Mouse (Mus musculus): ENCODE measurements around the gene Coq6. TPM values are rescaled to one million over a fixed set of nuclear protein-coding genes. Genes with fewer than 3 reads are reported as not detected.

Coq6 gene
- polyA plus RNA-seq, 1 experiment: 31.8 TPM

GRCm38 (mm10) chr12:84404541-84404940 is 43.1 kb downstream of the Coq6 start:
- no peak for DNase-seq
- no peak for TF ChIP-seq CTCF (IDR thresholded peaks at IDR 0.05; ENCODE audit: insufficient read depth, low read length)
- TF ChIP-seq POLR2A (IDR thresholded peaks at IDR 0.05; ENCODE audit: borderline replicate concordance, extremely low read depth, low read depth, low read length): no peak
- no peak overlapping the region for H3K4me3 ChIP-seq (replicated peaks; ENCODE audit: extremely low read depth, low read depth, low read length)
- H3K4me1 ChIP-seq (ENCODE audit: control insufficient read depth, insufficient read depth, low read length): peaks cover 5% of the 10 kb centered on the region
- WGBS: 91% methylated on average over 6 of the region's 6 CpGs

GRCm38 (mm10) chr12:84407259-84407658 is 45.8 kb downstream of the Coq6 start:
- 63% methylated on average over 4 of the region's 4 CpGs for WGBS
- Histone ChIP-seq H3K4me3 (replicated peaks; ENCODE audit: extremely low read depth, low read depth, low read length) (no peak overlapping the region), H3K4me1 (ENCODE audit: control insufficient read depth, insufficient read depth, low read length) (peaks cover 5% of the 10 kb centered on the region)
- no peak for DNase-seq
- TF ChIP-seq CTCF (IDR thresholded peaks at IDR 0.05; ENCODE audit: insufficient read depth, low read length): no peak
- TF ChIP-seq POLR2A (IDR thresholded peaks at IDR 0.05; ENCODE audit: borderline replicate concordance, extremely low read depth, low read depth, low read length): no peak

- TF ChIP-seq POLR2A (IDR thresholded peaks at IDR 0.05; ENCODE audit: borderline replicate concordance, extremely low read depth, low read depth, low read length) (no peak), CTCF (IDR thresholded peaks at IDR 0.05; ENCODE audit: insufficient read depth, low read length) (no peak)
- 1% methylated on average over 48 of the region's 52 CpGs for WGBS
These were observed 46.7 kb downstream of the Coq6 start for GRCm38 (mm10) chr12:84407874-84408818.

GRCm38 (mm10) chr12:84408819-84409507 is 47.5 kb downstream of the Coq6 start, which contains the start of the genes Entpd5 and Bbof1:
Gene Entpd5 (minus strand): TSS chr12:84409029.
Gene Bbof1 (plus strand): TSS chr12:84409071.
- TF ChIP-seq POLR2A (IDR thresholded peaks at IDR 0.05; ENCODE audit: borderline replicate concordance, extremely low read depth, low read depth, low read length) (peak; percentile 50; the same call in 1 of the 2 replicates), CTCF (IDR thresholded peaks at IDR 0.05; ENCODE audit: insufficient read depth, low read length) (no peak)
- peak; percentile 92 for DNase-seq
- Histone ChIP-seq H3K4me3 (replicated peaks; ENCODE audit: extremely low read depth, low read depth, low read length) (peak within 1 kb of the TSS; percentile 74), H3K4me1 (ENCODE audit: control insufficient read depth, insufficient read depth, low read length) (peaks cover 5% of the 10 kb centered on the region)
- WGBS: 2% methylated on average over 63 of the region's 63 CpGs

More at GRCm38 (mm10) chr12:84407874-84408818, 46.7 kb downstream of the Coq6 start:
- peak; percentile 33 for DNase-seq
- Histone ChIP-seq H3K4me3 (replicated peaks; ENCODE audit: extremely low read depth, low read depth, low read length) (peak overlapping the region; percentile 74), H3K4me1 (ENCODE audit: control insufficient read depth, insufficient read depth, low read length) (peaks cover 5% of the 10 kb centered on the region)

- TF ChIP-seq POLR2A (IDR thresholded peaks at IDR 0.05; ENCODE audit: borderline replicate concordance, extremely low read depth, low read depth, low read length): peak; percentile 86; the same call in 1 of the 2 replicates
- no peak for TF ChIP-seq CTCF (IDR thresholded peaks at IDR 0.05; ENCODE audit: insufficient read depth, low read length)
- Histone ChIP-seq H3K4me3 (replicated peaks; ENCODE audit: extremely low read depth, low read depth, low read length) (peak within 1 kb of the TSS; percentile 66), H3K4me1 (ENCODE audit: control insufficient read depth, insufficient read depth, low read length) (no peaks in the 10 kb centered on the region)
- 3% methylated on average over 50 of the region's 50 CpGs for WGBS
- peak; percentile 84 for DNase-seq
These were observed 55.6 kb downstream of the Coq6 start, which contains the start of gene Rnf113a2 for GRCm38 (mm10) chr12:84416834-84417604. Gene Rnf113a2 (plus strand): TSS chr12:84417196.

- TF ChIP-seq POLR2A (IDR thresholded peaks at IDR 0.05; ENCODE audit: borderline replicate concordance, extremely low read depth, low read depth, low read length) (no peak), CTCF (IDR thresholded peaks at IDR 0.05; ENCODE audit: insufficient read depth, low read length) (no peak)
- DNase-seq: no peak
- H3K4me1 ChIP-seq (ENCODE audit: control insufficient read depth, insufficient read depth, low read length): no peaks in the 10 kb centered on the region
- H3K4me3 ChIP-seq (replicated peaks; ENCODE audit: extremely low read depth, low read depth, low read length): peak overlapping the region; percentile 66
- 33% methylated on average over 18 of the region's 18 CpGs for WGBS
These were observed 56.1 kb downstream of the Coq6 start for GRCm38 (mm10) chr12:84417605-84417922.

Other genes starting within 250 kb of the Coq6 start
- gene Dnal1, start 247.3 kb upstream of the Coq6 start, polyA plus RNA-seq (2012; rRNA removed): 4.6 and 9.2 TPM in 2 replicates
- gene Pnma1, start 213.2 kb upstream of the Coq6 start, polyA plus RNA-seq (2012; rRNA removed): 0.84 and 1.3 TPM in 2 replicates
- 26.5 and 29.5 TPM in 2 replicates for gene Elmsan1, start 142.8 kb upstream of the Coq6 start, polyA plus RNA-seq (2012; rRNA removed)
- 7.3 and 14.5 TPM in 2 replicates for gene Ptgr2, start 76.4 kb upstream of the Coq6 start, polyA plus RNA-seq (2012; rRNA removed)
- 16.0 and 20.5 TPM in 2 replicates for gene Zfp410, start 44.8 kb upstream of the Coq6 start, polyA plus RNA-seq (2012; rRNA removed)
- 1.9 and 2.5 TPM in 2 replicates for gene Fam161b, start 176 bp downstream of the Coq6 start, polyA plus RNA-seq (2012; rRNA removed)
- 5.5 and 11.5 TPM in 2 replicates for gene Entpd5, start 47.4 kb downstream of the Coq6 start, polyA plus RNA-seq (2012; rRNA removed)
- gene Bbof1, start 47.4 kb downstream of the Coq6 start, polyA plus RNA-seq (2012; rRNA removed): 0.54 and 0.73 TPM in 2 replicates
- gene Rnf113a2, start 55.5 kb downstream of the Coq6 start, polyA plus RNA-seq (2012; rRNA removed): 3.8 and 5.4 TPM in 2 replicates
- gene Aldh6a1, start 89.3 kb downstream of the Coq6 start, polyA plus RNA-seq (2012; rRNA removed): 18.4 and 27.3 TPM in 2 replicates
- 11.4 and 14.1 TPM in 2 replicates for gene Lin52, start 89.8 kb downstream of the Coq6 start, polyA plus RNA-seq (2012; rRNA removed)
- not detected in 2 replicates for gene Vsx2, start 208.1 kb downstream of the Coq6 start, polyA plus RNA-seq (2012; rRNA removed)

Data from lung, adult 2 months (tissue).